Mouse (Mus musculus) myocyte (in vitro differentiated cells): ENCODE results near the gene Traf3. TPM values are rescaled to one million over a fixed set of nuclear protein-coding genes. Genes with fewer than 3 reads are reported as not detected.

Source experiments
- H3K27me3 ChIP-seq: one replicate; pipeline ENCODE4 v1.6.1; 2011; ENCODE audit not compliant: control insufficient read depth, insufficient read depth, insufficient read length
- H3K36me3 ChIP-seq: one replicate; pipeline ENCODE4 v1.6.1; 2011; ENCODE audit not compliant: control insufficient read depth, insufficient read depth
- H3K4me2 ChIP-seq: one replicate; pipeline ENCODE4 v1.6.1; 2011; ENCODE audit warnings: low read depth, control low read depth
- H3K4me3 ChIP-seq: one replicate; pipeline ENCODE4 v1.5.1; 2011; ENCODE audit warnings: mild to moderate bottlenecking, control low read depth, moderate library complexity
- H3K79me2 ChIP-seq: one replicate; pipeline ENCODE4 v1.6.1; 2011; ENCODE audit not compliant: control insufficient read depth, insufficient read depth
- H3ac ChIP-seq: one replicate; pipeline ENCODE4 v1.6.1; 2011; ENCODE audit not compliant: control insufficient read depth, insufficient read length
- CEBPB ChIP-seq: IDR thresholded peaks from 2 replicates; pipeline ENCODE4 v1.6.1; 2011; ENCODE audit warnings: mild to moderate bottlenecking, moderate library complexity; ENCODE audit not compliant: poor library complexity, insufficient read depth, severe bottlenecking
- E2F4 ChIP-seq: IDR thresholded peaks from one replicate; pipeline ENCODE4 v1.6.1; 2011; ENCODE audit warnings: mild to moderate bottlenecking, control low read depth, moderate library complexity; ENCODE audit not compliant: insufficient read depth
- MAX ChIP-seq: IDR thresholded peaks from one replicate; pipeline ENCODE4 v1.6.1; 2011; ENCODE audit warnings: low read depth, mild to moderate bottlenecking, control low read depth
- MYOD1 ChIP-seq, 3 experiments: IDR thresholded peaks; one replicate each; pipeline ENCODE4 v1.6.1; 2011; ENCODE audit warnings: control low read depth in 2 of 3, low read depth in 2 of 3, mild to moderate bottlenecking in 2 of 3, moderate library complexity in 1 of 3; ENCODE audit not compliant: insufficient read length in 2 of 3, control insufficient read depth in 1 of 3
- MYOG ChIP-seq, 3 experiments: IDR thresholded peaks; one replicate each; pipeline ENCODE4 v1.6.1; 2011; ENCODE audit warnings: control low read depth in 2 of 3, low read depth in 2 of 3, mild to moderate bottlenecking in 2 of 3; ENCODE audit not compliant: insufficient read length in 2 of 3, control insufficient read depth in 1 of 3, insufficient read depth in 1 of 3
- POLR2A ChIP-seq: IDR thresholded peaks from one replicate; pipeline ENCODE4 v1.6.1; 2011; ENCODE audit warnings: low read depth, mild to moderate bottlenecking, control low read depth, moderate library complexity; ENCODE audit not compliant: insufficient read length
- POLR2AphosphoS2 ChIP-seq: IDR thresholded peaks from one replicate; pipeline ENCODE4 v1.6.1; 2011; ENCODE audit warnings: low read depth, control low read depth; ENCODE audit not compliant: insufficient read length
- REST ChIP-seq: IDR thresholded peaks from one replicate; pipeline ENCODE4 v1.6.1; 2011; ENCODE audit warnings: mild to moderate bottlenecking, control low read depth, moderate library complexity; ENCODE audit not compliant: insufficient read depth, insufficient read length
- SRF ChIP-seq: IDR thresholded peaks from one replicate; pipeline ENCODE4 v1.6.1; 2011; ENCODE audit warnings: low read depth; ENCODE audit not compliant: control insufficient read depth, insufficient read length
- TCF12 ChIP-seq: IDR thresholded peaks from one replicate; pipeline ENCODE4 v1.6.1; 2011; ENCODE audit warnings: mild to moderate bottlenecking, control low read depth; ENCODE audit not compliant: poor library complexity, insufficient read depth, severe bottlenecking
- TCF3 ChIP-seq: IDR thresholded peaks from one replicate; pipeline ENCODE4 v1.6.1; 2011; ENCODE audit warnings: low read depth, control low read depth; ENCODE audit not compliant: insufficient read length
- USF1 ChIP-seq: IDR thresholded peaks from one replicate; pipeline ENCODE4 v1.6.1; 2011; ENCODE audit warnings: low read depth, mild to moderate bottlenecking, control low read depth, moderate library complexity
- polyA plus RNA-seq: library from polyadenylated mRNA; unstranded; fragments of >200 nt; fragmentation: generic; extraction: Trizol; gene quantifications from one replicate; pipeline ENCODE4 v1.2.1, GENCODE M21; 2012; ENCODE audit warnings: missing spikeins

Traf3 gene
- polyA plus RNA-seq, 1 experiment, result 8.7 TPM

DNA sequence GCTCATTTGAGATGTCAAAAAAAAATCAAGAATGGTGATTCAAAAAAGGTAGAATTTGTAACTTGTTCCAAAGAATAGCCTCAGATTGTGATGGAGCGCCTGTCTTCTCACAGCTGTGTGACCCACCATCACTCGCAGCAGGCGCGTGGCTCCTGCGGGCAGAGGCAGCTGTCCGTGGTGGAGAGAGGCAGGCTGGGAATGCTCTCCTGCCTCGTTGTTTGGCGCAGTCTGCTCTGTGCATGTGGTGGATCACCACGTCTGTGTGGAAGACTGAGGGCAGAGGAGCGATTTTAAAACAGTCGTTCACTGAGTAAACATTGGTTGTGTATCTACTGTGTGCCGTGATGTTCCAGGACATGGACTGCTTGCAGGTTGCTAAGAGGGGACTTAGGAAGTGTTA, 77.6 kb downstream of the Traf3 start:
- Histone ChIP-seq H3K4me3 (no peak overlapping the region), H3K79me2 (no peaks in the 10 kb centered on the region), H3K36me3 (peaks cover 11% of the 10 kb centered on the region), H3K4me2 (no peak overlapping the region), H3K27me3 (no peaks in the 10 kb centered on the region), H3ac (no peak overlapping the region)
- TF ChIP-seq CEBPB, result no peak
- TF ChIP-seq E2F4, result no peak
- TF ChIP-seq TCF12, result no peak
- peak in 2 of 3 experiments; percentile 60 to 66 for TF ChIP-seq MYOD1 (IDR thresholded peaks at IDR 0.05; ENCODE audit: control insufficient read depth in 1 of 3, insufficient read length in 2 of 3, low read depth in 2 of 3)
- no peak for TF ChIP-seq SRF
- peak; percentile 29 for TF ChIP-seq TCF3
- no peak for TF ChIP-seq POLR2AphosphoS2
- peak; percentile 57 for TF ChIP-seq REST
- peak in 2 of 3 experiments; percentile 91 to 94 for TF ChIP-seq MYOG (IDR thresholded peaks at IDR 0.05; ENCODE audit: control insufficient read depth in 1 of 3, insufficient read depth in 1 of 3, insufficient read length in 2 of 3, low read depth in 2 of 3)
- TF ChIP-seq MAX, result no peak
- no peak for TF ChIP-seq POLR2A

GRCm38 (mm10) chr12:111245070-111245469, 78.9 kb downstream of the Traf3 start:
- no peaks in the 10 kb centered on the region for H3K79me2 ChIP-seq
- peaks cover 4% of the 10 kb centered on the region for H3K36me3 ChIP-seq
- no peak overlapping the region for H3K4me2 ChIP-seq
- no peak overlapping the region for H3ac ChIP-seq
- H3K4me3 ChIP-seq, result no peak overlapping the region
- no peaks in the 10 kb centered on the region for H3K27me3 ChIP-seq
- TF ChIP-seq REST, result no peak
- no peak for TF ChIP-seq MYOG (IDR thresholded peaks at IDR 0.05; ENCODE audit: control insufficient read depth in 1 of 3, insufficient read depth in 1 of 3, insufficient read length in 2 of 3, low read depth in 2 of 3)
- no peak for TF ChIP-seq E2F4
- no peak for TF ChIP-seq SRF
- TF ChIP-seq POLR2A, result no peak
- TF ChIP-seq MYOD1 (IDR thresholded peaks at IDR 0.05; ENCODE audit: control insufficient read depth in 1 of 3, insufficient read length in 2 of 3, low read depth in 2 of 3), result no peak
- TF ChIP-seq TCF12, result no peak
- no peak for TF ChIP-seq TCF3
- no peak for TF ChIP-seq POLR2AphosphoS2
- no peak for TF ChIP-seq USF1
- no peak for TF ChIP-seq MAX
- TF ChIP-seq CEBPB, result no peak

DNA sequence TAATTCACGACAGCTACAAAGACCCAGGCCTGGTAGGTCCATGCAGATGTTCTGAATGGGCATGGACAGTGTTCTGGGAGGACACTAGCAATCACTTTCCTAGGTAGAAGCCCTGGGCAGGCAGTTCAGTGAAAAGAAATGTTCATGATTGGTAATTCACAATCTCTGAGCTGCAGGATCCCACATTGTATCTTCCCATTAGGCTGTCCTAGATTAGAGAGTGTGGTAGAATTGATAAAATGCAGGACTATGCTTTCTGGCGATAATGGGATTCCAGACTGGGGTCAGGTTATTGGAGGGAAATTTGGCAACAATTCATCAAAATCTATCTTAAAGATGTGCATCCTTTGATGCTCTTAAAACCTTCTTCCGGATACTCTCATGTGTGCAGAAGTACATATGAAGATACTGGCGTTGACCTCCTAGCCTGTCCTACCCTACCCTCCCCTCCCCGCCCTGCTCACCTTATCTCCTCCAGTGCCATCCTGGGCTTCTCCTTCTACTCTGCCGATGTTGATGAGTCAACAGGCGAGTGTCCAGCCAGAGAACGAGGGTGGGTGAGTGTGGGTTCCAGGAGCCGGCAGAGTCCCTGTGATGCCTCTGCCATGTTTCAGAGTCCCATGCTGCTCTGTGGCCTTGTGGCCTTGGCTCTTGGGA, 80.8 kb downstream of the Traf3 start:
- TF ChIP-seq POLR2A, result no peak
- TF ChIP-seq MAX, result no peak
- TF ChIP-seq MYOD1 (IDR thresholded peaks at IDR 0.05; ENCODE audit: control insufficient read depth in 1 of 3, insufficient read length in 2 of 3, low read depth in 2 of 3), result no peak
- TF ChIP-seq USF1, result no peak
- TF ChIP-seq REST, result no peak
- TF ChIP-seq SRF, result no peak
- no peak for TF ChIP-seq MYOG (IDR thresholded peaks at IDR 0.05; ENCODE audit: control insufficient read depth in 1 of 3, insufficient read depth in 1 of 3, insufficient read length in 2 of 3, low read depth in 2 of 3)
- TF ChIP-seq TCF3, result no peak
- no peak for TF ChIP-seq CEBPB
- TF ChIP-seq E2F4, result no peak
- Histone ChIP-seq H3K4me2 (no peak overlapping the region), H3K4me3 (no peak overlapping the region), H3K79me2 (no peaks in the 10 kb centered on the region), H3K36me3 (peaks cover 4% of the 10 kb centered on the region), H3K27me3 (no peaks in the 10 kb centered on the region), H3ac (no peak overlapping the region)

DNA sequence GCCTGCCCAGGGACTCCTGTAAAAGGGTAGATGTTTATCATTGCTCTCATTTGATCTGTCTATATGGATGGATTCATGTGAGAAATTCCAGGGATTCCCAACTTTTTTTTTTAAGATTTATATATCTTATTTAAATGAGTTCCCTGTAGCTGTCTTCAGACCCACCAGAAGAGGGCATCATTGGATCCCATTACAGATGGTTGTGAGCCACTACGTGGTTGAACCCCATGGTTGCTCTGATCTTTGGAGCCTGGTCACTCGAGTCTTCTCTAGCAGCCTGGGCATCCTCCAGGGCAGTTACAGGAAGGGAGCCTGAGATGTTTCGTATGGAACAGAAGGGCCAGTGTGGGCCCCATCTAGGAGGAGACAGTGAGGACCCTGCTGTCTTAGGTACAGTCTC, 82.9 kb downstream of the Traf3 start:
- H3ac ChIP-seq, result no peak overlapping the region

More for the DNA sequence above, 82.9 kb downstream of the Traf3 start:
- Histone ChIP-seq H3K4me3 (no peak overlapping the region), H3K36me3 (no peaks in the 10 kb centered on the region), H3K27me3 (no peaks in the 10 kb centered on the region), H3K4me2 (no peak overlapping the region), H3K79me2 (no peaks in the 10 kb centered on the region)
- TF ChIP-seq TCF12, result no peak
- TF ChIP-seq E2F4, result no peak
- no peak for TF ChIP-seq MYOD1 (IDR thresholded peaks at IDR 0.05; ENCODE audit: control insufficient read depth in 1 of 3, insufficient read length in 2 of 3, low read depth in 2 of 3)
- TF ChIP-seq CEBPB, result no peak
- no peak for TF ChIP-seq USF1
- no peak for TF ChIP-seq POLR2A
- TF ChIP-seq MAX, result no peak
- no peak for TF ChIP-seq SRF
- no peak for TF ChIP-seq REST
- TF ChIP-seq TCF3, result no peak
- TF ChIP-seq MYOG (IDR thresholded peaks at IDR 0.05; ENCODE audit: control insufficient read depth in 1 of 3, insufficient read depth in 1 of 3, insufficient read length in 2 of 3, low read depth in 2 of 3), result no peak
- no peak for TF ChIP-seq POLR2AphosphoS2
